Mouse (Mus musculus): ENCODE data around the gene Thtpa. TPM values are rescaled to one million over a fixed set of nuclear protein-coding genes. Genes with fewer than 3 reads are reported as not detected.

Thtpa gene
- total RNA-seq, 2 experiments from 2014 or later, result 11.3 to 13.8 TPM

DNA sequence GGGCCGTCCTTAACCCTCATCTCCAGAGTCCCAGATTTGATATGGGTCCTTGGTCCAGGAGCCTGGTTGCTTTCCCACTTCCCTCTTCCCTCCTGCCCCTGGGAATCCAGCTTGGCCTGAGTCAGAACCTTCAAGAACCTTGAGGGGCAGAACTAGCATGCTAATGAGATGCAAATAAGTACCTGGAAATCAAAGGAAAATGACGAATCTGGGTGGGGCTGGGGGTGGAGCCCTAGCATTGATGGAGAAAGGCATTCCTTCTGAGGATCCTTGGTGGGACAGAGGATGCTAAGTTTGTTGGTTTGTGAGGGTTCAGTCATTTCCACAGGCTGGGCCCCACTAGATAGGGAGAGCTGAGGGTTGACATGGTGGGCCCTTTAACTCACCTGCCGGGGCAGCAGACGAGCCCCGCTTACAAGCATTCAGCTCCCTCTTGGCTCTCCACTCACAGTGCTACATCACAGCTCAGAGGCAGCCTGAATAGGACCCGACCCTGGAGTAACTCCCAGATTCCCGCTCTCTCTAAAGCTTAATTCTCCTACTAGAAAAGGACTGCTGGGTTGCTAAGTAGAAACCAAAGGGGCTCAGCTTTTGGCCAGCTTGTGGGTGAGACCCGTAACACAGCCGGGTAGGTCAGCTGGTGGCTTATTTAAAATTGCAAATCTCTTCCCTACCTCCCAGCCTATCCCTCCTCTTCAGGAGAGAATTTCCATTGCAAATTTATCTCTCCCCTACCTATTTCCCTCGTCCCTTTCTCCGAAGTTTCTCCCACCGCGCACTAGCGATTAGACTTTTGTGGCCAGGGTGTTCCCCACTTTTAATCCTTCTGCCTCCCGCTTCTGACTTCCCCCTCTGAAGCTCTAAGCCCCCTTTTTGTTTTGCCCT lies 16.9 kb upstream of the Thtpa start:
- no peak for DNase-seq
- intact Hi-C loops (cut with DNase I), result loop anchor here (2.0 kb wide), 1 partner anchor 23 kb away; no protein-coding TSS in a partner anchor

DNA sequence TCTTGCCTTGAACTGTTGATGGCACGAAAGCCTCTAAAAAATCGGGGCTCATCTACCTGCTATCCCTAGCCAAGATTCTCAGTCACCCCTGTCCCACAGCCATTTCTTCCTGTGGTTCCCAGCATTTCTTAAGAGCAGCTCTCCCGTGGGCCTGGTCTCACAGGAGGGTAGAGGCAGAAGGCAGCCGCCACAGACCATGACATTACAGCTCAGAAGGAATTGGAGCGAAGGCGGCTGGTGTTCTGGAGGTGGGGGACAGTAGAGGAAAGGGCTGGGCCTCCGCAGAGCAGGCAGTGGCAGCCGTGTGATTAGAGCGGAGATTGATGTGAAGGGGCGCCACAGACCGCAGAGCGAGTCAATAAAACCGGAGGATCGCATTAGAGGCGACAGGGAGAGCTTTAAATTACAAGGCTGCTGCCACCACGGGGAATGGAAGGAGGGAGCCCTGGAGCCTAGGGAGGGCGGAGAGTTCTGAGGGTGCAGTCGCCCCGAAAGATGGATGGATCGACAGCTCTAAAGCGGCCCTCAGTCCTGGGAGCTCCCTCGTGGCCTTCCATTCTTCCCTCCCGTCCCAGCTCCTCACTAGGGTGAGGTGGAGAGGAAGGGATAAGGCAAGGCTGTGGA lies 16.1 kb upstream of the Thtpa start:
- intact Hi-C loops (cut with DNase I), result loop anchor here (2.0 kb wide), 1 partner anchor 22 kb away; no protein-coding TSS in a partner anchor
- no peak for DNase-seq

GRCm38 (mm10) chr14:55079214-55079970 lies 15.2 kb upstream of the Thtpa start:
- DNase-seq, result peak; percentile 67 to 80
- intact Hi-C loops (cut with DNase I), result loop anchor here (1.0 to 2.0 kb wide), 2 partner anchors 21 to 55 kb away; no protein-coding TSS in a partner anchor

- no peak for DNase-seq
- intact Hi-C loops (cut with DNase I), result no loop called here
Measured at GRCm38 (mm10) chr14:55081105-55081504, 13.5 kb upstream of the Thtpa start.

DNA sequence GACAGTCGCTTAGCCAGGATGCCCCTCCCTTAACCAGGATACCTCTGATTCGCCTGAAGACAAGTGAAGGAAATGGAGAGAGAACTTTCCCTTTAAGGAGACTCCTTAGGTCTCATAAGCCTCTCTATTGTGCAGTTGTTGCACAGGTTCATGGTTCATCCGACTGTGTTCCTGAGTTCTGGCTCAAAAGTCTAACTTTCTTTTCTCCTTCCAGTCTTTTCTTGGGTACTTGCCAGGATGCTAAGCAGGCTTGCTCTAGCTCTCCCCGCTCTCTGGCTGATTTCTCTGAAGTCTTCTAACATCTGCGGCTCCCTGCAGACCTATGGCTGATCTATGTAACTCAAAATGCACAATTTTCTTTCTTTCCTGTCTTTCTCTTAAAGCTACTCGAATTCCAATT lies 11.1 kb upstream of the Thtpa start:
- intact Hi-C loops (cut with DNase I), result no loop called here
- DNase-seq, result no peak

DNA sequence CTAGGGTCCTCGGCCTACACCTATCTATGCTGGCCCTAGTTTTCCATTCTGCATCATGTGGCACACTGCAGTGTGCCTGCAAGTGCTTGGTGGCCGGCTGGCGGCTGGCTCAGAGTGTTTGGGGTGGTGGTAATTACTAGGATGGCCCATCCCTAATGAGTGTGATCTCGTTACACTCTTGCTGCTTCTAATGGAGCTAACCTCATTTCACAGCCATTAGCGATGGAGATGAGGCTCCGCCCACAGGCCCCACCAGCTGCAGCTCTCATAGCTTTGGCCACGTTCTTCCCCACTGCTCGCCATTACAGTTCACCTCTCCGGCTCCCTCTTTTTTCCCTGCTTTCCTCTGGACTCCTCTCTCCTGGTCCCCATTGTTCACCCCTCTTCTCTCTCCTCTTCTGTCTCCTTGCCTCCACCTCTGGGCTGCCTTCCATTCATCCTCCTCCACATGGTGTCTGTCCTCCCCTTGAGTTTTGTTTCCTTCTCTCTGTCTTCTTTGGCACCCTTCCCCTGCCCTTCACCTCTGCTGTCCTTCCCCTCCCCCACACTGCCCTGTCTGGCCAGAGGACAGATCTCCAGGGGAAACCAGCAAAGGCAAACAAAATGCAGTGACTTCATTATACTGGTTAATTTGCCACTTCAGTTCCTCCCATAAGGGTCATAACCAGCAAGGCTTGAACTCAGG lies 9.1 kb upstream of the Thtpa start:
- peak in 1 of 2 experiments; percentile 11 for DNase-seq
- intact Hi-C loops (cut with DNase I), result no loop called here

DNA sequence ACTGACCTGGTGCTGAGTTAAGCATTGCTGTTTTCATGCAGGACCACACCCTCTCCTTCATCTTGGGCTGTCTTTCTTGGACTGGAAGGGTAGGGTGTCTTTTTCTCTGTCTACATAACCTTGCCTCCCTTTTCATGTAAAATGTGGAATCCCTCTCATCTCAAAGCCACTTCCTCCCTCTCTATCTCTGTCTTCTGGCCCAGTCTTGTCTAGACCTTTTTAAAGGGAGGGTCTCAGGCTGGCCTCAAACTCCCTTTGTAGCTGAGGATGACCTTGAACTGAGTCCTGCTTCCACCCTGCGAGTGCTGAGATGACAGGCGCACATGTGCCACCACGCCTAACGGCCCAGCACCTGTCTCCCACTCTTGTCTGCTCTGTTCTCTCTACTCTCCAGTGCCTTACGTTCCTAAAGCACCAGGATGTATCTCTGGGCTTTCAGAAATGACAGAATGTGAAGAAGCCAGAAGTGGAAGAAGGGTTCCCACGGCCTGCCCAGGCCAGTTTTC lies 8.5 kb upstream of the Thtpa start:
- no peak for DNase-seq
- intact Hi-C loops (cut with DNase I), result no loop called here

DNA sequence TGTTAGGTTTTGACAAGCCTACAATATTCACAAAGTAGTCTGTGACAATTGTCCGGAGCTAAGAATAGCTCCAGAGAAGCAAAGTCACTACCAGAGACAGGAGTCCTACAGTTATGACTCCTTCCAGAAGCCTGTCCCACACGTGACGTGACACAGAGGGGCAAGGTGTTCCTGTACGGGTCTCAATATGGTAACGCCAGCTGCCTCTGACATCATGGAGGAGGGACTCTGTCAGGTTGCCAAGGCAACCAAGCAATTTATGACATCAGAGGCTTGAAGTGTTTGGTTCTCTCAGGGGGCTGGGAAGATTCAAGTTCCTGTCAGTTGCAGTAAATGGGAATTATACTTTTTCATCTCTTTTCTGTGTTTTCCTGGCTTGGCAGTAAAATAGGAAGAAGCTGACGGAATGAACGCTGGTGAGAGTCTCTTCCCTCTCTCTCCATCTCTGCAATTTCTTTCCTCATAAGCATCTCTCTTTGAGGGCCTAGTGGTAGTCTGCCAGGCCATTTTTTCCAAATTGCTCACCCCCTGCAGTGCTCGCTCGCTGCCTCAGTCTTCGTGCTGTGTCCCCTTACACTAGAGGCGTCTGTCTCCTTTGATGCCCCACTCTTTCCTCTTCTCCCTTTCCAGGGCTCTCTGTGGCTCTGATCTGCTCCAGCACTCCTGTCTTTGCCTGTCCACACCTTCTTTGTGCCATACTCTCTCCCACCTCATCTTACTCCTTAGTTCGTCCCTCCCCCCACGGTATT lies 5.2 kb upstream of the Thtpa start:
- DNase-seq, result peak in 1 of 2 experiments; percentile 37
- intact Hi-C loops (cut with DNase I), result no loop called here

DNA sequence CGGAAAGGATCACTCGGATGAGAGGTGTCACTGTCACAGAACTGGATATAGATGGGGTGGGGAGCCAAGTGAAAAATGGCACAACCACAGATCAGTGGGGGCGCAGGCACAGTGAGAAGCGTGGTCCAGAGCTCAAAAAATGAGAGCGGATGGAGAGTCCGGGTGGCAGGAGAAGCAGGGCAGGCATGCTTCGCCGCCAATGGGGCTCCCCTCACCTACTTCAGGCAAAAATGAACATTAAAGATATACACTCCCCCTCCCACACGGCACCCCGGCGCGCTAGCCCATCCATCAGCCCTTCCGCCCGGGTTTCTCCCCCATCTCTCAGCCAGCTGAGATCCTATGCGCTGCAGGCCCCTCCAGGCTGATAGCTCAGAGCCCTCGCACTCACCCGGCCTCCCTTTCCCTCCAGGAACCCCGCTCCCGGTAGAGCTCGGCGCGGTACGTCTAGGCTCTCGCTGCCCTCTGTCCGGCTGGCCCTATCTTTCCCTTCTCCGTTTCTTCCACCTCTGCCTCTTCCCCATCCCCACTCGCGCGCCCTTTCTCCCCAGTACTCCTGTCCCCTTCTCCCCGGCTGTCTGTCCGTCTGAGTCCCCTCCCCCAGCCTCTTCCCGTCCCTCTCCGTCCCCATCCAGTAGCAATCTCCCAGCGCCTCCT lies 3.2 kb upstream of the Thtpa start:
- DNase-seq, result no peak
- intact Hi-C loops (cut with DNase I), result no loop called here

DNA sequence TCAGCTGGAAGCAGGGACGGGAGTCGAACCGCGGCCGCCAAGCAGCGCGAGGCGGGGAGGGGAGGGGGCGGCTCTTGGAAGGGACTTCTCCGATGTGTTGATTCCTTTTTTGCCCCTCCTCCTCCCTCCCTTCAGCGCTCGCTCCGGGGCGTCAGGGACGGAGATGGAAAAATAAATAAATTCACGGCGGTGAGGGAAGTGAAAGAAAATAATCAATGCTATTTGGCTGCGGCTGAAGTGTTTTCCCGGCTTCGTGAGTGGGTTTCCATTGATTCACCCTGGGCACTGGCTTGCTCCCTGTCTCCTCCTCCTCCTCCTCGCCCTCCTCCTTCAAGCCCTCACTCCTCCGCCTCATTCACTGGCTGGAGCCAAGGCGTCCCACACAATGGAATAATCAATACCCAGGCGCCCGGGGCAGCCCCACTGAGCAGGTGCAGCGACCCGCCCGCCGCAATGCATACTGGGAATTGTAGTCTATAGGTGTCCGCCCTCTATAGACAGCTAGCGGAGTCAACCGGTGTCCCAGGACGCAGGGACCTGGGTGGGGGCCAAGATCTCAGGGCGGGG lies 2.5 kb upstream of the Thtpa start, which contains the start of gene Zfhx2:
Zfhx2 (minus strand) TSS at position 314 of the 567 bp plus-strand sequence.
- peak; percentile 91 to 92 for DNase-seq
- intact Hi-C loops (cut with DNase I), result no loop called here

- intact Hi-C loops (cut with DNase I), result no loop called here
- DNase-seq, result no peak
Measured at GRCm38 (mm10) chr14:55093927-55094326, 657 bp upstream of the Thtpa start.

DNA sequence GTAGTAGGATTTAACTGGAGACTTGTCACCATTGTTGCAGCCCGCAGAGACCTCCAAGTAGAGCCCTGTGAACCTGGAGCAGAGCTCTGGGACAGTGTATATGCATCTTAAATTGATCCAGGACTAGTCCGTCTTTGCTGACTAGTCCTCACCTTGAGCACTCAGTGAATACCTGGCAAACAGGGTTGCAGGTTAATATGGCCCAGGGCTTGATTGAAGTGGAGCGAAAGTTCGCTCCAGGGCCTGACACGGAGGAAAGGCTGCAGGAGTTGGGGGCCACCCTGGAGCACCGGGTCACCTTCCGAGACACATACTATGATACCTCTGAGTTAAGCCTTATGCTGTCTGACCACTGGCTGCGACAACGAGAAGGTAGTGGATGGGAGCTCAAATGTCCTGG lies 679 bp downstream of the Thtpa start:
- intact Hi-C loops (cut with DNase I), result loop anchor here (5.0 kb wide), 1 partner anchor 198 kb away; no protein-coding TSS in a partner anchor
- no peak for DNase-seq

GRCm38 (mm10) chr14:55095671-55096070 lies 1.1 kb downstream of the Thtpa start:
- intact Hi-C loops (cut with DNase I), result loop anchor here (5.0 kb wide), 1 partner anchor 198 kb away; no protein-coding TSS in a partner anchor
- DNase-seq, result no peak

GRCm38 (mm10) chr14:55096573-55097087 lies 2.0 kb downstream of the Thtpa start:
- intact Hi-C loops (cut with DNase I), result loop anchor here (5.0 kb wide), 1 partner anchor 199 kb away; no protein-coding TSS in a partner anchor
- DNase-seq, result no peak

GRCm38 (mm10) chr14:55097646-55098045 lies 3.1 kb downstream of the Thtpa start:
- intact Hi-C loops (cut with DNase I), result loop anchor here (1.0 to 5.0 kb wide), 2 partner anchors 73 to 200 kb away; no protein-coding TSS in a partner anchor
- no peak for DNase-seq

DNA sequence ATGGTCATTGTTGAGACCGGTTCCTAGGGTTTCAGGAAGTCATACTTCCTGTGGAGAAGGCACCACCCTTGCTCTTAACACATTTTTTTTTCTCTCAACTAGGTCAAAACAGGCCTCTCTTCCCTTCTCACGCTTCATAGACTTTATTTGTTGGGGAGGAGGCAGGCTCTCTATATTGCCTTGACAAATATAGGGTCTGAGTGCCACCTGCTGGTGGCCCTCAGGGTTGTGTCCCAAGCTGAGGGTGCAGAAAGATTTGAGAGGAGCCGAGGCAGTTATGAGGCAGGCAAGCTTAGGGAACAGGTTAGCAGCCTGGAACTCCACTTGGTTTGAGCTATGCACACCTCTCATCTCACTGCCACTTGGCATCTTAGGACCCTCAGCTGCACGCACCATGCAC lies 3.5 kb downstream of the Thtpa start:
- DNase-seq, result peak in 1 of 2 experiments; percentile 63

DNA sequence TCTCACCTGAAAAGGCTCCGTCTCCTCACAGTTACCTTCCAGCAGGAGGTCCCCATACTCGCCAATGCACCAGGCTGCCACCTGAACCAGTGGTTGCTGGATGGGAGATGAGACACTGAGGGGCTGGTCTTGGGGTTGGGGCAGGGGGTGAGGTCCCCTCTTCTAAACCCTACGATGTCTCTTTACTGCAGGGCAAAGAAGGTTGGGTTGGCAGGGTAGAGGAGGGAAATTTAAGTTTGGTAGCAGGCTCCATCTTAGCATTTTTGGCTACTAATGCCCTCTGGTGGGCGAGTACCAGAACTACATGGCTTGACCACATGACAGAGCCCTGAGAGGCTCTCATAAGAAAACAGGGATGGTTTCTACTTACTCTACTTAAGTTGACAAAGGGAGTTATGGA lies 7.0 kb downstream of the Thtpa start:
- peak; percentile 57 to 75 for DNase-seq
- intact Hi-C loops (cut with DNase I), result loop anchor here (2.0 to 5.0 kb wide), 2 partner anchors 23 to 259 kb away; no protein-coding TSS in a partner anchor

More for the DNA sequence above, 3.5 kb downstream of the Thtpa start:
- intact Hi-C loops (cut with DNase I), result loop anchor here (1.0 to 5.0 kb wide), 2 partner anchors 74 to 201 kb away; no protein-coding TSS in a partner anchor

All from heart, postnatal 10 days (tissue).